Mouse (Mus musculus) sigmoid colon, adult 10 weeks (tissue): ENCODE measurements around the gene Gm10097. TPM values are rescaled to one million over a fixed set of nuclear protein-coding genes. Genes with fewer than 3 reads are reported as not detected.

Experiments
- polyA plus RNA-seq: library from polyadenylated mRNA; stranded (reverse); fragments of 350-450 nt; fragmentation: Illumina TruSeq; extraction: RNeasy Lipid Tissue Mini Kit (QIAGEN cat#74804); gene quantifications from one replicate; pipeline ENCODE4 v1.2.3, GENCODE M21; 2014; ENCODE audit warnings: low read depth, low replicate concordance

Gene Gm10097
- not detected for polyA plus RNA-seq

DNA sequence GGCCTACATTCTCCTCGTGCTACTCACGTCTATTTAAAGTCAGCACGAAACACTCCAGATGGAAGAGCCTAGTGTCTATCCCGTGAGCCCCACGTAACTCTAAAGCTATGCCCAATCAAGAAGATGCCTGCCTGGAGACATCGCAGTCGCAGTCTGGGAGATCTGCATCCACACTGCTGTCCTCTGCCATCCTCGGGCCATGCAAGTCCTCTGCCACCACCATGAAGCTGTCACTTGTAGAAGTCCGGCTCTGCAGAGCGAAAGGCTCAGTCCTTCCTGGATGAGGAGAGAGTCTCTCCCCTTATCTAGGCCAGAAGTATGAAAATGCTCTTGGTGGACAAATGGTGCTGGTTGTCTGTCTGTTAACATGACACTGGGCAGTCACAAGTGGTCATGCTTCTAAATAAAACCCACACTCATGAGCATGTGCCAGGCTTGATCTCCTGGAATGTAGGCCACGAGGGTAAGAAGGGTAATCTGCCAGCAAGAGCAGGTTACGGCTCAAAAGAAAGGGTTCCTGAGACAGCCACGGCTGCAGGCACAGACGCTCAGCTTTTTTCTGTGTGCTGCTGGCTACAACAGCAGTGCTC lies at the start of gene Gm10097:
Gene Gm10097 (plus strand): TSS at position 517 of the 590 bp plus-strand sequence.

